Mouse (Mus musculus) limb, embryonic 15.5 days (tissue): Measurements from ENCODE around the gene Tcf20. TPM values are rescaled to one million over a fixed set of nuclear protein-coding genes. Genes with fewer than 3 reads are reported as not detected.
A peak's percentile ranks its signal among the peaks of the same experiment; 100 is the strongest.

Experiments
- ATAC-seq: fragments of 200-750 bp; cut with Nextera tagmentation; 2 replicates; pipeline ENCODE4 v1.8.0; 2017; ENCODE audit warnings: low read depth, moderate TSS enrichment; ENCODE audit not compliant: insufficient number of reproducible peaks, low FRiP score, low TSS enrichment
- H3K27ac ChIP-seq: fragments of 300-500 bp; sonication (generic); 2 replicates; pipeline ENCODE4 v1.5.1; 2015; ENCODE audit warnings: moderate library complexity, mild to moderate bottlenecking, inconsistent platforms
- H3K27me3 ChIP-seq: fragments of 300-500 bp; sonication (generic); 2 replicates; pipeline ENCODE4 v1.6.1; 2015; ENCODE audit warnings: inconsistent platforms
- H3K36me3 ChIP-seq: fragments of 300-500 bp; sonication (generic); 2 replicates; pipeline ENCODE4 v1.6.1; 2015; ENCODE audit warnings: inconsistent platforms
- H3K4me1 ChIP-seq: fragments of 300-500 bp; sonication (generic); 2 replicates; pipeline ENCODE4 v1.6.1; 2015; ENCODE audit warnings: inconsistent platforms
- H3K4me2 ChIP-seq: fragments of 300-500 bp; sonication (generic); 2 replicates; pipeline ENCODE4 v1.6.1; 2015; ENCODE audit warnings: mild to moderate bottlenecking, inconsistent platforms
- H3K4me3 ChIP-seq: fragments of 300-500 bp; sonication (generic); 2 replicates; pipeline ENCODE4 v1.5.1; 2015; ENCODE audit warnings: mild to moderate bottlenecking, inconsistent platforms
- H3K9ac ChIP-seq: fragments of 300-500 bp; sonication (generic); 2 replicates; pipeline ENCODE4 v1.6.1; 2015; ENCODE audit warnings: inconsistent platforms
- H3K9me3 ChIP-seq: fragments of 300-500 bp; sonication (generic); 2 replicates; pipeline ENCODE4 v1.6.1; 2016; ENCODE audit warnings: inconsistent platforms
- WGBS: fragments of 180-500 bp; shearing (Covaris S2); methylation state at CpG from one replicate; pipeline ENCODE4 v1.1.7; 2015; 5-methylcytosine and 5-hydroxymethylcytosine counted together
- polyA plus RNA-seq: library from polyadenylated mRNA; unstranded; fragments of >200 nt; fragmentation: Nextera tagmentation; extraction: Ambion mirVana; gene quantifications from 2 replicates; pipeline ENCODE4 v1.2.1, GENCODE M21; 2015

The Tcf20 gene
- polyA plus RNA-seq, 1 experiment from 2014 or later = 10.5 TPM

DNA sequence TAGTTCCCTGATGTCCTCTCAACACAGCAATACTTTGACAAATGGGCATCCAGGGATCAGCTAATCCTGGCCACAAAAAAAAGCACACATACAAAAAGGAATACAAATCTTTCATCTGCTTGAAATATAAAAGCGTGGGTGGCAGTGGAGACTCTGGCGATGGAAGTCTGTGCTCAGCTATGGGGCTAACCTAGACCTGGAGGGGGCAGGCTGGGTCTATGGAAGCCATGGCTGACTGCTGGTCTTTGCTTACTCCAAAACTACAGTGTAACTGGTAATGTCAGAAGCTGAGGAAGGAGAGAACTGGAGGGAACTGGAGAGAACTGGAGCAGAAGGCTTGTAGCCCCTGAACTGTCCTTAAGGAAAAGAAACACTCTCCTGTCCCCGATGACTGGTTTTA is 69.7 kb downstream of the Tcf20 start:
- H3K36me3 ChIP-seq = no peaks in the 10 kb centered on the region
- no peaks in the 10 kb centered on the region for H3K9me3 ChIP-seq
- no peak overlapping the region for H3K4me2 ChIP-seq
- no peak for ATAC-seq
- H3K4me3 ChIP-seq = no peak overlapping the region
- H3K27ac ChIP-seq = peak overlapping the region; percentile 40; the same call in 1 of the 2 replicates
- peaks cover 64% of the 10 kb centered on the region for H3K4me1 ChIP-seq
- WGBS = 60% methylated on average over 3 of the region's 3 CpGs
- peaks cover 33% of the 10 kb centered on the region for H3K27me3 ChIP-seq
- H3K9ac ChIP-seq = no peak overlapping the region

DNA sequence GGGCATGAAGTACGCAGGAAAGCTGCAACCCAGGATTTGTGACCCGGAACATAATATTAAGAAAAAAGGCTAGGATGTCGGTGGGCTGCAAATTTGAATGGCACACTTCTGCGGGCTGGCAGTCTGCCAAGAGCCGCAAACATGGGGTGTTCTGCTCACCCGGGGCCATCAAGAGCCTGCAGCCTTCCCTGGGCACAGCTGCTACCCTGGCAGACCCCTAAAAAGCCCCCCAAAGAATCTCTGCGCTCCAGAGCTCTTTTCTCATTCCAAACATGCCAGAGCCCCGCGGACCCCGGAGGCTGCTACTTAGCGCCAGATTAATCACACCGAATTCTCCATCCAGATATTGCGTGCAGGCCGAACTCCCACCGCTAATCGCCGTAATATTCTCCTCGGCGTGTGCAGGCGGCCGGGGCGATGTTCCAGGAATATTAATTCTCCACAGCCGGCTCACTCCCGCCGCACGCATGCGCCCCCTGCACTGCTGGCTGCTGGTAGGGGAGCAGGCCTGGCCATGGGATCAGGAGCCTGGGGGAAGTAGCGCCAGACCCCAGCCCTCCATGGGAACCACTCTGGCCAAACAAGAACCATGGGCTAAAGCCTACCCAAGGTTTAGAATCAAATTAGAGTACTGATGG is 70.3 kb downstream of the Tcf20 start:
- Histone ChIP-seq H3K36me3 (no peaks in the 10 kb centered on the region), H3K27me3 (peaks cover 39% of the 10 kb centered on the region), H3K4me1 (peaks cover 63% of the 10 kb centered on the region), H3K4me2 (peak overlapping the region; percentile 39), H3K27ac (peak overlapping the region; percentile 40), H3K9ac (no peak overlapping the region), H3K9me3 (no peaks in the 10 kb centered on the region), H3K4me3 (peak overlapping the region; percentile 21)
- 8% methylated on average over 28 of the region's 28 CpGs for WGBS
- ATAC-seq = 0 out of 2 replicates have a peak, but pooled peaks have one; percentile 7

DNA sequence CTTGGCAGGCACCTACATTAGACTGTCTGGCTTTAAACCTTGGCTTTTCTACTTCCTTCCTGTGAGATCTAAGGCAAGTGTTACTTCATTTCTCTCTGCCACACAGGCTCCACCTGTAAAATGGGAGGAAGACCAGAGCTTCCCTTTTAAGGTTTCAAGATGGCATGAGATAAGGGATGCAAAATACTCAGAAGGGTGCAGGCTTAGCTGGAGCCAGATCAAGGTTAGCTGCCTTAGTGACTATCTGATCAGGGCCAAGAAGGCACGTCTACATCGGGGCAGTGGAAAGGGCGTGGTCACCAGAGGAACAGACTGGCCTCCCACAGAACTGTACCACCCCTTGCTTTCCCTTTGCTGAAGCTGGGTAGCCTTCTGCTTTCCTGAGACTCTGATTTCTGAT is 73.2 kb downstream of the Tcf20 start:
- no peak for ATAC-seq
- no peaks in the 10 kb centered on the region for H3K36me3 ChIP-seq
- no peak overlapping the region for H3K27ac ChIP-seq
- no peak overlapping the region for H3K9ac ChIP-seq
- peaks cover 66% of the 10 kb centered on the region for H3K4me1 ChIP-seq
- peaks cover 44% of the 10 kb centered on the region for H3K27me3 ChIP-seq
- H3K4me2 ChIP-seq = no peak overlapping the region
- no peaks in the 10 kb centered on the region for H3K9me3 ChIP-seq
- WGBS = 63% methylated on average over 3 of the region's 3 CpGs
- no peak overlapping the region for H3K4me3 ChIP-seq

GRCm38 (mm10) chr15:82911965-82912337 is 75.7 kb downstream of the Tcf20 start:
- H3K36me3 ChIP-seq = no peaks in the 10 kb centered on the region
- no peak for ATAC-seq
- peak overlapping the region; percentile 26 for H3K9ac ChIP-seq
- peak overlapping the region; percentile 53 for H3K4me2 ChIP-seq
- peak overlapping the region; percentile 27 for H3K4me3 ChIP-seq
- H3K9me3 ChIP-seq = no peaks in the 10 kb centered on the region
- WGBS = 7% methylated on average over 13 of the region's 13 CpGs
- H3K4me1 ChIP-seq = peaks cover 62% of the 10 kb centered on the region
- H3K27ac ChIP-seq = no peak overlapping the region
- H3K27me3 ChIP-seq = peaks cover 34% of the 10 kb centered on the region

DNA sequence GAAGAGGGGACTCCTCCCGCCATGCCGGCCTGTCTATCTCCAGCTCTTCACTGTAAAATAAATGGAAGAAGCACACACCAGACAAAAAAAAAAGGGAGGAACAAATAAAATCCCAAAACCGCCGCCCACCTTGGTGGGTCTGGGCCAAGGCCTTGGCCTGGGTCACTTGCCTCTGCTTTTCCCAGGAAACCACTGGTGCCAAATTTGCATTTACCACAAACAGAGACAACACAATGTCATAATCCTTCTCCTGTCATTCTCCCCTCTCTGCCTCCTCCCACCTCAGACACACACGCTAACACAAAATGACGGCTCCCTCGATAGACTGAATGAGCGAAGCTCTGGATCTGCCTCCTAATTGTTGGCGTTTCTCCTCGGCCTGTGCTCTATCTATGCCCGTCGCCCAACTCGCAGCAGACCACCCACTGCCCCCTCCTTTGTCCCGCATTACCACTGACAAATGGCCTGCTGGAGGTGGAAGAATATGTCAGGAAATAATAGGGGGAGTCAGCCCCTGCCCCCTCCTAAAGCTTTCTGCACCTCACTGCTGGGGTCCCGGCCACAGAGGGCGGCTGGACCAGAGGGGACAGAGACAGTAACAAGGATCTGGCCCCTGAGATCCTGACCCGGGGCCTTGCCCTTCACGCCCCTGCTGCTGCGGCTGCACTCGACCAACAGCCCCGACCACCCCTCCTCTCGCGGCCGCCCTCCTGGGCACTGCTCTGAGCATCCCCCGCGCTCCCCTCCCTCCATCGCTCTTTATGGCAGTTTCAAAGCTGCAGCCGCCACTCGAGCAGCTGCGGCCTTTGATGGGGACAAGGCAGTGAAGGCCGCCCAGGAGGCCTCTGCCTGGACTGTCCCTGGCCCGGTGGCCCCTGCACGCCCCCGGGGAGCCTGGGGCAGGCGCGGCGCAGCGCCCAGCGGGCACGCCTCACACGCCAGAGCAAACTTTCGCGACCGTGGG is 76.4 kb downstream of the Tcf20 start:
- H3K9ac ChIP-seq = peak overlapping the region; percentile 26
- peak overlapping the region; percentile 53 for H3K4me2 ChIP-seq
- H3K4me1 ChIP-seq = peaks cover 61% of the 10 kb centered on the region
- no peak overlapping the region for H3K27ac ChIP-seq
- ATAC-seq = no peak
- peak overlapping the region; percentile 27 for H3K4me3 ChIP-seq
- 19% methylated on average over 44 of the region's 44 CpGs for WGBS
- H3K36me3 ChIP-seq = no peaks in the 10 kb centered on the region
- peaks cover 34% of the 10 kb centered on the region for H3K27me3 ChIP-seq
- H3K9me3 ChIP-seq = no peaks in the 10 kb centered on the region

DNA sequence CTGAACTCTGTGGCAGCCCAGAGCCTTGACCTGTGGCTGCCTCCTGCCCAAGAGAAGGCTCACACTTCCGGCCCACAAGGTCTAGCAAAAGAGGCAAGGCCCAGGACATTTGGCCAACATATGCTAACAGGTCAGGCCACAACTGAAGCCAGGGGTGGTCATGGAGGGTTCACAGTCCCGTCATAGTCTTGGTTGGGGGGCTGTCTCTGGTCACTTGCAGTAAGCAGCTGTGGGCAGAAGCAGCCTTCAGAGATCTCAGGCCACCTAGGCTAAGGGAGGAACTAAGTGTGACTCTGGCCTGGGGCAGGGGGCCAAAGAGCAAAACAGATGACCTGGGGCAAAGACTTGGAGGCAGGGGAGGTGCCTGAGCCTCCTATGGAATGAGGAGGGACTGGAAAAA is 77.1 kb downstream of the Tcf20 start:
- Histone ChIP-seq H3K9me3 (no peaks in the 10 kb centered on the region), H3K9ac (no peak overlapping the region), H3K4me3 (no peak overlapping the region), H3K36me3 (no peaks in the 10 kb centered on the region), H3K4me2 (no peak overlapping the region), H3K4me1 (peaks cover 61% of the 10 kb centered on the region), H3K27ac (no peak overlapping the region), H3K27me3 (peaks cover 30% of the 10 kb centered on the region)
- 69% methylated on average over 2 of the region's 2 CpGs for WGBS
- ATAC-seq = no peak

DNA sequence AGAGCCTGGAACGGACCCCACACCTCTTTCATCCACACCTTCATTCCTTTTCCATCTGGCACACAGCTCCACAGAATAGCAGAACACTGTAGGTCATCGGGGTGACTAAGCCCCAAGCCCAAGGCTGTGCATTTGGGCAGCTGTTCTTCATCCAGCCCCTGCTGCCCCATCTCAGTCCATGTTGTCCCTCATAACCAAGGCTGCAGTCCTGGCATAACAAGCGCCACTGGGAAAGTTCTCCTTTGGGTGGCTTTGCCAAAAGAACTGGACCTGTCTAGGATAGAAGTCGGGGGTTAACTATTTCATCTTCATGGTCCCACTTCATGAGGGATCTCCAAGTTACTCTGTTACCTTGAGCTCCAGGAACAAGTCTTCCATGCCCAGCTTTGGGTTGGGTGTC is 77.9 kb downstream of the Tcf20 start:
- peaks cover 30% of the 10 kb centered on the region for H3K27me3 ChIP-seq
- no peak for ATAC-seq
- no peak overlapping the region for H3K4me2 ChIP-seq
- peaks cover 55% of the 10 kb centered on the region for H3K4me1 ChIP-seq
- H3K9ac ChIP-seq = no peak overlapping the region
- H3K9me3 ChIP-seq = no peaks in the 10 kb centered on the region
- no peak overlapping the region for H3K4me3 ChIP-seq
- no peaks in the 10 kb centered on the region for H3K36me3 ChIP-seq
- 71% methylated on average over 4 of the region's 4 CpGs for WGBS
- no peak overlapping the region for H3K27ac ChIP-seq

GRCm38 (mm10) chr15:82908521-82908920 is 79.2 kb downstream of the Tcf20 start:
- H3K4me1 ChIP-seq = peaks cover 57% of the 10 kb centered on the region
- H3K27ac ChIP-seq = no peak overlapping the region
- no peaks in the 10 kb centered on the region for H3K9me3 ChIP-seq
- H3K4me3 ChIP-seq = no peak overlapping the region
- 15% methylated on average over 2 of the region's 2 CpGs for WGBS
- H3K9ac ChIP-seq = no peak overlapping the region
- peaks cover 25% of the 10 kb centered on the region for H3K27me3 ChIP-seq
- no peak overlapping the region for H3K4me2 ChIP-seq
- no peaks in the 10 kb centered on the region; the same call in 1 of the 2 replicates for H3K36me3 ChIP-seq
- ATAC-seq = no peak

- Histone ChIP-seq H3K27me3 (peaks cover 15% of the 10 kb centered on the region), H3K9ac (no peak overlapping the region), H3K27ac (no peak overlapping the region), H3K9me3 (no peaks in the 10 kb centered on the region), H3K4me2 (no peak overlapping the region), H3K36me3 (no peaks in the 10 kb centered on the region; the same call in 1 of the 2 replicates), H3K4me1 (peaks cover 53% of the 10 kb centered on the region), H3K4me3 (no peak overlapping the region)
- ATAC-seq = no peak
- WGBS = 78% methylated on average over 5 of the region's 5 CpGs
These were observed 80.4 kb downstream of the Tcf20 start for GRCm38 (mm10) chr15:82907306-82907705.

DNA sequence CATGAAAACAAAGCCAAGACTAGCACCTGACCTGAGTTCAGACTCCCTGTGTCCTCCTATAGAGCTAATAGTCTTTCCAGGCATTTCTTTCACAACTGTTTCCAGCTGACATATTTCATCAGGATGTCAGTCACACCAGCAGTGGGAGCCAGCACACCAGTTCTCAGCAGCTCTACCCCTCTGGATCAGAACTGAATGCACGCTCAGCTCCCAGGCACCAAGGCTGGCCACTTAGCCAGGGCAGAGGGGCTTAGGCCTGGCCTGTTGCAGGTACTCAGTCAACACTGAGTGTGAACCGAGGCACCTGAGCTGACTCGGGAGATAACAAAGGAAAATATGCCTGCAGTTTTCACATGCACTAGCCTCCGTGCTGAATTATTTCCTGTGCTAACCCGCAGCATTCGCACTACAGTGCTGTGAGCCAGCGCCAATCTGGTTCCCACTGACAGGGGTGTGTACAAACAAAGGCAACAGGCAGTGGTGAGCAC is 81.1 kb downstream of the Tcf20 start:
- H3K9me3 ChIP-seq = no peaks in the 10 kb centered on the region
- H3K36me3 ChIP-seq = no peaks in the 10 kb centered on the region; the same call in 1 of the 2 replicates
- H3K27ac ChIP-seq = 0 out of 2 replicates have a peak overlapping the region, but pooled peaks have one; percentile 33
- WGBS = 44% methylated on average over 7 of the region's 7 CpGs
- H3K4me1 ChIP-seq = peaks cover 52% of the 10 kb centered on the region
- H3K4me2 ChIP-seq = 0 out of 2 replicates have a peak overlapping the region, but pooled peaks have one; percentile 7
- H3K9ac ChIP-seq = no peak overlapping the region
- H3K4me3 ChIP-seq = no peak overlapping the region
- peaks cover 10% of the 10 kb centered on the region for H3K27me3 ChIP-seq
- ATAC-seq = no peak

DNA sequence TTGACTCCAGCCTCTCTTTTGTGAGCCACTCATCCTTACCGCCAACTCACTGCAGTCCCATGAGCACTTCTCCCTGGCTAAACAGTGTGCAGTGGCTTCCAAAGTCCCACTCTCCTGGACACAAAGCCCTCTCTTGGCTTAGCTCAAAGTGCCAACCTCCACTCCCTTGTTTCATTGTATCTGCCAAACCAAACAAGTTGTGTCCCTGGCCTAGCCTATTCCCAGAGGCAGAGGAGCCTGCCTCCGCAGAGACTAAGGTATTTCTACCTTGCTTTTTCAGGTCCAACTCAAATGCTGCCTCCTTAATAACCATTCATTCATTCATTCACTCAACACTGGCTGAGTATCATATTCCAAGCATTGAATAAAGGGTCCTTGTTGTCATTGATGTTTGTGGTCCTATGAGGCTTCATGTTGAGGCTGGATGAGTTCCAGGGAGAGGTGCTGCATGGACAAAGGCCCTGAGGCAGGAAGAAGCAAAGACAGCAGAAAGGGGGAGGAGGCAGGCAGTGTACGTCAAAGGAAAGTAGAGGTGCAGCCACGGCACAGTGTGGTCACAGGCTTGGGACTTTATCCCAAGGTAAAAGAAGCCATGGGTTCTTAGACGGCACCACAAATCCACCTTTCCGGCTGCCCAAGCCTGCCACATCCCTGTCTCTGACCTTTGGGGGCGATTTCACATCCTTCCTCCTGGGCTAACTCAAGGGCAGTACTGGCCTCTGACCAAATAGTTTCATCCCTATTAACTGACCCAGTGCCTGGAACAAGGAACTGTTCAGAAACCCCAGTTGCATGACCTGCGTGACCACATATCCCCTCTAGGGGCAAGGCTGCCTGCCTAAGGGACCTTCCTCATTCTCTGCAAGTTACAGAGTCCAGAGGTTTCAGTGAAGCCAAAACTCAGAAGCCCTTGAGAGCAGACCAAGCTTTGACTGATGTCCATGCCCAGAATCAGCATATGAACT is 82.0 kb downstream of the Tcf20 start:
- ATAC-seq = no peak
- Histone ChIP-seq H3K4me2 (no peak overlapping the region), H3K4me3 (no peak overlapping the region), H3K4me1 (peaks cover 52% of the 10 kb centered on the region), H3K9ac (no peak overlapping the region), H3K27ac (no peak overlapping the region), H3K9me3 (no peaks in the 10 kb centered on the region), H3K27me3 (peaks cover 5% of the 10 kb centered on the region), H3K36me3 (no peaks in the 10 kb centered on the region; the same call in 1 of the 2 replicates)
- WGBS = 78% methylated on average over 8 of the region's 8 CpGs
